Mouse (Mus musculus): ENCODE measurements at regions not wholly inside any gene's neighbourhood (a gene's known extent, or its start where the extent isn't known, plus 50 kb on each side); places are given as distances from the start of the nearest gene placed in this dataset.

- no peak for TF ChIP-seq CTCF (IDR thresholded peaks at IDR 0.05; ENCODE audit: low read depth)
- Histone ChIP-seq H3K9me3 (ENCODE audit: low read length) (no peaks in the 10 kb centered on the region), H3K36me3 (ENCODE audit: insufficient read depth) (no peaks in the 10 kb centered on the region), H3K4me3 (ENCODE audit: low read depth, low read length) (no peak overlapping the region), H3K4me2 (ENCODE audit: low read depth) (no peak overlapping the region), H3K4me1 (ENCODE audit: insufficient read depth) (no peaks in the 10 kb centered on the region), H3K27me3 (ENCODE audit: insufficient read depth, low read length) (no peaks in the 10 kb centered on the region), H3K9ac (no peak overlapping the region), H3K27ac (ENCODE audit: low read depth, low read length) (no peak overlapping the region)
- ATAC-seq (no peak), DNase-seq (no peak)
- 89% methylated on average over 6 of the region's 6 CpGs for WGBS
These were observed 420.7 kb downstream of the Lipi start for GRCm38 (mm10) chr16:75164969-75165726.

DNA sequence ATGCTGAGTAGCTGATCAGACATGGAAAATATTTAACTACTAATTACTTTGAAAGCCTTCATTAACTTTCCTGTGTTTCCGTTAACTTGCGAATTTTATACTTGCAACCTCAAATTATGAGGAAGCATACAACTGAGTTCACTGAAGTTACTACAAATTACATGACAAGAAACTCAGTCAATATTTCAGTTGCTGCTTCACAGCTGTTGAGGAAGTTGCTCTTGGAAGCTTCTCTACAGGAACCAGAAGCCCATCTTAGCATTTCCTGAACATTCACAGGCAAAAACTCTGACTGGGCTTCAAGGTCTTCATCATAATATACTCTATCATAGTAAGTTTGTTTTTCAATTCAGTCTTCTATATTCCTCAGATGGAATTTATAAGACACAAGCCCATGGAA, 426.1 kb downstream of the Lipi start:
- Histone ChIP-seq H3K4me3 (ENCODE audit: low read depth, low read length) (no peak overlapping the region), H3K4me1 (ENCODE audit: insufficient read depth) (no peaks in the 10 kb centered on the region), H3K4me2 (ENCODE audit: low read depth) (no peak overlapping the region), H3K9ac (no peak overlapping the region), H3K36me3 (ENCODE audit: insufficient read depth) (no peaks in the 10 kb centered on the region), H3K9me3 (ENCODE audit: low read length) (no peaks in the 10 kb centered on the region), H3K27ac (ENCODE audit: low read depth, low read length) (no peak overlapping the region), H3K27me3 (ENCODE audit: insufficient read depth, low read length) (no peaks in the 10 kb centered on the region)
- no peak for TF ChIP-seq CTCF (IDR thresholded peaks at IDR 0.05; ENCODE audit: low read depth)
- WGBS = 87% methylated on average over 2 of the region's 2 CpGs
- ATAC-seq (no peak), DNase-seq (no peak)

DNA sequence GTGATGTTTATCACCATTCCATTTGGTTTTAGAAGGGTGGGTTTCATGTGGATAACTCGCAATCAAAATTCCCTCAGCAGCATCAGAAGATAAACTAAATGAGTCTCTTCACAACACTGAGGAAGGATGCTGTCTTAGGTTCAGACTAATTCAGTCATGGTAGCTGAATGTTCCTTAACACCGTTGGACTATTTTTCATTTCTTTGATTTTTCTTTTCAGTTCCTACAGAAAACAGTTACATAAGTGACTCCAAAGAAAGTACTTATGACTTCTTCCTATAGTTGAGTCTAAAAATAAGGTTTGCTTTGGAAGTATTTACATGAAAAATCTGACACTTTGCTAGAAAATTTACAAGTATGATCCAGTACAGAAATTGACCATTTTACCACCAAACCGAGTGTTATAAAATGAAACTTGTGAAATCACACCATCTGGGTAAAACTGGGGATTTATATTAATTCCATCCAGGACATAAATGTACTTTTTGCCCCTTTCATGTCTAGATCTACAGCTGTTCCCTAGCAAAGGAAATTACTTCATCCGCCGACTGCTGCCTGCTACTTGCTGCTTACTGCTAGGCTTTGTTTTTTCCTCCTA, 430.3 kb downstream of the Lipi start:
- DNase-seq (no peak), ATAC-seq (no peak)
- Histone ChIP-seq H3K27me3 (ENCODE audit: insufficient read depth, low read length) (no peaks in the 10 kb centered on the region), H3K4me2 (ENCODE audit: low read depth) (no peak overlapping the region), H3K9me3 (ENCODE audit: low read length) (no peaks in the 10 kb centered on the region), H3K4me3 (ENCODE audit: low read depth, low read length) (no peak overlapping the region), H3K9ac (no peak overlapping the region), H3K27ac (ENCODE audit: low read depth, low read length) (no peak overlapping the region), H3K36me3 (ENCODE audit: insufficient read depth) (no peaks in the 10 kb centered on the region), H3K4me1 (ENCODE audit: insufficient read depth) (no peaks in the 10 kb centered on the region)
- TF ChIP-seq CTCF (IDR thresholded peaks at IDR 0.05; ENCODE audit: low read depth) = no peak
- WGBS = 78% methylated on average over 5 of the region's 5 CpGs
